Mouse (Mus musculus): ENCODE results near the gene Cd300e. TPM values are rescaled to one million over a fixed set of nuclear protein-coding genes. Genes with fewer than 3 reads are reported as not detected.

The Cd300e gene
- under 1 TPM in 1 of 2 experiments, not detected in 1; 0.73 TPM for polyA plus RNA-seq (2017; shearing (Covaris generic))

DNA sequence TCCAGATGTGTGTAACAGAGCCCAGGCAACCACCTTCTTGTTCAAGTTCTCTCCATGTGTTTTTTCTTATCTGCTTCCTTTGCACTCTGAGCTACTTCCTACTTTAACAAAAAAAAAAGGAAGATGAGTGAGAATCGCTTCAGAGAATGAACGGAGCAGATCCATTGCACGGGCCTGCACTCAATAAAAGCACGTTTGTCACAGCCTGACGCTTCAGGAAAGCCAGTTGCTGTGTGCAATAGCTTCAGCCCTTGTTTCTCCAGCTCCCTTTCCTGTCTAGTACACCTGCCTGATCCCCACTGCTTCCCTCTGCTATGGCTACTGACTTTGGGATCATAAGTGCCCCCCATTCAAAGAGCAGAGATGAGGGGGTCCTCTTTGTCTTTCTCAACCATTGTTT is at the start of gene Cd300e:
TSS of gene Cd300e (minus strand) at position 101 of the 400 bp plus-strand sequence.

DNA sequence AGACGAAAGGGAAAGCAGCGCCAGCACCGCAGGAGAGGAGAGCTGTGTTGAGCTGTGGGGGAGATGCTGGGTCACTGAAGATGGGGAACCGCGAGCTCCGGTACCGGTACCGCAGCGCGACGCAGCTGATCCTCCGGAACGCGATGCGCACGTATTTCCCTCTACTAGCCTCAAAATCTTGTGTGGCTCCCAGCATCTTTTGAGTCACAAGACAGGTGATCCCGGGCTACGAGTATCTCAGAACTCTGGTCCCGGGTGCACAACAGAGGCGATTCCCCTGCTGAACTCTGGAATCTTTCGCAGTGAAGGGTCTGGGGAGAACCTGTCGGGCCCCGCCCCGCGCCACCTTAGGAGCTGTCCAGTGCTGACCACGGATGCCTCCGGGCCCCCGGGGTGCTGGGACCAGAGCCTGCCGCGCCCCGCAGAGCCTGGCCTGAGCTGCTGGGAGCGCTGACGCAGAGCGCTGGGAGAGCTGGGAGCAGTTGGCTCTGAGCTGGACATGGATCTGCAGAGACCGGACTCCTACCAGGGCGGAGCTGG is 29.5 kb upstream of the Cd300e start, which contains the start of gene Rab37:
TSS of gene Rab37 (plus strand) at position 70 of the 540 bp plus-strand sequence.

DNA sequence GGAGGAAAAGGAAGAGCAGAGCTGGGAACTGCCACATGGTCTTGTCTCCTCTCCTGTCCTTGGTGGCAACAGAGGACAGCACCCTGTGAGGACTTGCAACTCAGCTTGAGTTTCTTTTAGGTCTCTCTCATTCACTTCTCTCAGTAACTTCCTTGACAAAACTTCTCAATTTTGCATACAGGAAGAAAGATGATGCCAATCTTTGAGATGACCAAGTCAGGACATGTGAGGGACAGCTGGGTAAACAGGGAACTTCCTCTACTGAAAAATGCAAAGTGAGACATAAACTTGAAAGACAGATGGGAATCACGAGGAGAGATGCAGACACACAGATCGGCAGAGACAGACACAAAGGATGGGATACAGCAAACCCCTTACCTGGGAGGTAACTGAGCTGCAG is 13.7 kb downstream of the Cd300e start, which contains the start of gene Cd300ld3:
TSS of gene Cd300ld3 (minus strand) at position 151 of the 400 bp plus-strand sequence.

DNA sequence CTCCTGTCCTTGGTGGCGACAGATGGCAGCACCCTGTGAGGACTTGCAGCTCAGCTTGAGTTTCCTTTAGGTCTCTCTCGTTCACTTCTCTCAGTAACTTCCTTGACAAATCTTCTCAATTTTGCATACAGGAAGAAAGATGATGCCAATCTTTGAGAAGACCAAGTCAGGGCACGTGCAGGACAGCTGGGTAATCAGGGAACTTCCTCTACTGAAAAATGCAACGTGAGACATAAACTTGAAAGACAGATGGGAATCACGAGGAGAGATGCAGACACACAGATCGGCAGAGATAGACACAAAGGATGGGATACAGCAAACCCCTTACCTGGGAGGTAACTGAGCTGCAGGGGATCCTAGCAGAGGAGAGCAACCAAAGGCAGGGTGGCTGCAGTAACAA is 24.3 kb downstream of the Cd300e start, which contains the start of gene Cd300ld5:
TSS of gene Cd300ld5 (minus strand) at position 101 of the 400 bp plus-strand sequence.

DNA sequence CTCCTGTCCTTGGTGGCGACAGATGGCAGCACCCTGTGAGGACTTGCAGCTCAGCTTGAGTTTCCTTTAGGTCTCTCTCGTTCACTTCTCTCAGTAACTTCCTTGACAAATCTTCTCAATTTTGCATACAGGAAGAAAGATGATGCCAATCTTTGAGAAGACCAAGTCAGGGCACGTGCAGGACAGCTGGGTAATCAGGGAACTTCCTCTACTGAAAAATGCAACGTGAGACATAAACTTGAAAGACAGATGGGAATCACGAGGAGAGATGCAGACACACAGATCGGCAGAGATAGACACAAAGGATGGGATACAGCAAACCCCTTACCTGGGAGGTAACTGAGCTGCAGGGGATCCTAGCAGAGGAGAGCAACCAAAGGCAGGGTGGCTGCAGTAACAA is 35.1 kb downstream of the Cd300e start, which contains the start of gene Cd300ld4:
TSS of gene Cd300ld4 (minus strand) at position 101 of the 400 bp plus-strand sequence.

DNA sequence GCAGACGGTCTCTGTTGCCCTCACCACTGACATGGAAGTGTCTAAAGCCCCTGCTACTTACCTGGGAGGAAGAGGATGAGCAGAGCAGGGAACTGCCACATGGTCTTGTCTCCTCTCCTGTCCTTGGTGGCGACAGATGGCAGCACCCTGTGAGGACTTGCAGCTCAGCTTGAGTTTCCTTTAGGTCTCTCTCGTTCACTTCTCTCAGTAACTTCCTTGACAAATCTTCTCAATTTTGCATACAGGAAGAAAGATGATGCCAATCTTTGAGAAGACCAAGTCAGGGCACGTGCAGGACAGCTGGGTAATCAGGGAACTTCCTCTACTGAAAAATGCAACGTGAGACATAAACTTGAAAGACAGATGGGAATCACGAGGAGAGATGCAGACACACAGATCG is 45.9 kb downstream of the Cd300e start, which contains the start of gene Cd300ld2:
TSS of gene Cd300ld2 (minus strand) at position 101 of the 400 bp plus-strand sequence.

Other genes starting within 250 kb of the Cd300e start
- under 1 TPM in 1 of 2 experiments, not detected in 1; 0.23 TPM for gene Gprc5c, start 211.0 kb downstream of the Cd300e start, polyA plus RNA-seq (2017; shearing (Covaris generic))
- gene Cd300a, start 172.1 kb downstream of the Cd300e start, polyA plus RNA-seq (2017; shearing (Covaris generic)): 1 to 10 TPM in 1 of 2 experiments, under 1 TPM in 1; 0.32 to 2.8 TPM
- gene Cd300lb, start 127.8 kb downstream of the Cd300e start, polyA plus RNA-seq (2017; shearing (Covaris generic)): under 1 TPM; 0.56 to 0.66 TPM
- under 1 TPM in 1 of 2 experiments, not detected in 1; 0.26 TPM for gene Cd300c, start 93.0 kb downstream of the Cd300e start, polyA plus RNA-seq (2017; shearing (Covaris generic))
- gene Cd300ld, start 72.3 kb downstream of the Cd300e start, polyA plus RNA-seq (2017; shearing (Covaris generic)): 1 to 10 TPM in 1 of 2 experiments, not detected in 1; 1.1 TPM
- 1 to 10 TPM in 1 of 2 experiments, under 1 TPM in 1; 0.61 to 3.9 TPM for gene Cd300c2, start 60.3 kb downstream of the Cd300e start, polyA plus RNA-seq (2017; shearing (Covaris generic))
- under 1 TPM in 1 of 2 experiments, not detected in 1; 0.75 TPM for gene Cd300ld2, start 46.0 kb downstream of the Cd300e start, polyA plus RNA-seq (2017; shearing (Covaris generic))
- gene Cd300ld4, start 35.2 kb downstream of the Cd300e start, polyA plus RNA-seq (2017; shearing (Covaris generic)): not detected
- gene Cd300ld5, start 24.4 kb downstream of the Cd300e start, polyA plus RNA-seq (2017; shearing (Covaris generic)): not detected
- not detected for gene Cd300ld3, start 13.8 kb downstream of the Cd300e start, polyA plus RNA-seq (2017; shearing (Covaris generic))
- gene Rab37, start 29.3 kb upstream of the Cd300e start, polyA plus RNA-seq (2017; shearing (Covaris generic)): 100 to 1,000 TPM; 161 to 191 TPM
- gene Cd300lf, start 71.8 kb upstream of the Cd300e start, polyA plus RNA-seq (2017; shearing (Covaris generic)): 1 to 10 TPM in 1 of 2 experiments, under 1 TPM in 1; 0.60 to 4.1 TPM
- gene Slc9a3r1, start 101.2 kb upstream of the Cd300e start, polyA plus RNA-seq (2017; shearing (Covaris generic)): 100 to 1,000 TPM; 316 to 490 TPM
- gene Tmem104, start 125.3 kb upstream of the Cd300e start, polyA plus RNA-seq (2017; shearing (Covaris generic)): 10 to 100 TPM in 1 of 2 experiments, 1 to 10 TPM in 1; 9.5 to 14.9 TPM
- gene Nat9, start 125.7 kb upstream of the Cd300e start, polyA plus RNA-seq (2017; shearing (Covaris generic)): 10 to 100 TPM in 1 of 2 experiments, 1 to 10 TPM in 1; 7.7 to 13.8 TPM
- under 1 TPM in 1 of 2 experiments, not detected in 1; 0.05 TPM for gene Grin2c, start 205.1 kb upstream of the Cd300e start, polyA plus RNA-seq (2017; shearing (Covaris generic))
- 10 to 100 TPM; 26.7 to 35.3 TPM for gene Fdxr, start 214.9 kb upstream of the Cd300e start, polyA plus RNA-seq (2017; shearing (Covaris generic))
- gene Fads6, start 235.5 kb upstream of the Cd300e start, polyA plus RNA-seq (2017; shearing (Covaris generic)): 1 to 10 TPM in 1 of 2 experiments, under 1 TPM in 1; 0.57 to 1.1 TPM
- not detected for gene Otop2, start 245.0 kb upstream of the Cd300e start, polyA plus RNA-seq (2017; shearing (Covaris generic))

Data from activated CD4-positive, CD25-positive, alpha-beta regulatory T cell (primary cell).